Mouse (Mus musculus) natural killer cell, adult 2 months (primary cell): ENCODE measurements around the gene Traf7.

Source experiments
- DNase-seq, 2 experiments: peaks; one replicate each; pipeline ENCODE4 v3.0.0; 2022; ENCODE audit warnings: low spot score in 2 of 2

The Traf7 gene

DNA sequence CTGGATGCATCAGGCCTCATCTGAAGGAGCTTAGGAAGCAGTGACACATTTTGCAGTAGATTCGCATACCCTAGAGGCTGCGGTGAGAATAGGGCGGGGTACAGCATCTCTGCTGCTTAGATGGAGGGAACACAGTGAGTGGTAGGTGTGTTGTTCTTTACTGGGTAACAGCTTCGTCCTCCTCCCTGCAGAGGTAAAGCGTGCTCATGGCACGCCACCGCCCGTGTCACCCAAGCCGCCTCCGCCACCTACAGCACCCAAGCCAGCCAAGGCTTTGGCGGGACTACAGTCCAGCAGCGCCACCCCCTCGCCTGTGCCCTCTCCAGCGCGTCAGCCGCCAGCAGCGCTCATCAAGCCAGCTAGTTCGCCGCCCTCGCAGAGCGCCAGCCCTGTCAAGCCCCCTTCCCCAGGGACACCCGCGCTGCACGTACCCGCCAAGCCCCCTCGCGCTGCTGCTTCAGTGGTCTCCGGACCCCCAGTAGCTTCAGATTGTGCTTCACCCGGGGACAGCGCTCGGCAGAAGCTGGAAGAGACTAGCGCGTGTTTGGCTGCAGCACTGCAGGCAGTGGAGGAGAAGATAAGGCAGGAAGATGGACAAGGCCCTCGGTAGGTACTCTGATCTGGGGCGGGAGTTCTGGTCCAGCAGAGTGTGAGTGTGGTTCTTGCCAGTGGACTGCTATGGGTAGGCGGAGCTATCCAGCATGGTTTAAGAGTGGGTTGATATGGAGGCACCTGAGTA lies 21.2 kb downstream of the Traf7 start:
- no peak for DNase-seq

DNA sequence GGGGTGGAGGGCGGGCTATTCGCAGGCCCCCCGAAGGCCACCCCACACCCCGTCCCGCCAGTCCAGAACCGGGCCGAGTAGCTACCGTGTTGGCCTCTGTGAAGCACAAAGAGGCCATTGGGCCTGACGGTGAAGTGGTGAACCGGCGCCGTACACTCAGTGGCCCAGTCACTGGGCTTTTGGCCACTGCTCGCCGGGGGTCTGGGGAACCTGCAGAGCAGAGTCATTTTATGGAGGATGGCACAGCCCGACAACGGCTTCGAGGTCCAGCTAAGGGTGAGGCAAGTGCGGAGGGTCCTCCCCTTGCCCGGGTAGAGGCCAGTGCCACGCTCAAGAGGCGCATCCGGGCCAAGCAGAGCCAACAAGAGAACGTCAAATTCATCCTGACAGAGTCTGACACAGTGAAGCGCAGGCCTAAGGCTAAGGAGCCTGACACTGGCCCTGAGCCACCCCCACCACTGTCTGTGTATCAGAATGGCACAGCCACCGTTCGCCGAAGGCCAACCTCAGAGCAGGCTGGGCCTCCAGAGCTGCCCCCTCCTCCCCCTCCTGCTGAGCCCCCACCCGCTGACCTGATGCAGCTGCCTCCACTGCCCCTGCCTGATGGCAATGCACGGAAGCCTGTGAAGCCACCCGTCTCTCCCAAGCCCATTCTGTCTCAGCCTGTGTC lies 22.3 kb downstream of the Traf7 start:
- no peak for DNase-seq

- no peak for DNase-seq
Observed at GRCm38 (mm10) chr17:24504085-24504484, 23.7 kb downstream of the Traf7 start.

GRCm38 (mm10) chr17:24502208-24502607 lies 25.5 kb downstream of the Traf7 start:
- DNase-seq, result no peak

- DNase-seq, result no peak
Observed at GRCm38 (mm10) chr17:24496026-24496425, 31.7 kb downstream of the Traf7 start.

GRCm38 (mm10) chr17:24495443-24495842 lies 32.3 kb downstream of the Traf7 start:
- no peak for DNase-seq

- DNase-seq, result peak; percentile 22 to 48
Observed at GRCm38 (mm10) chr17:24494627-24495335, 33.0 kb downstream of the Traf7 start.

- DNase-seq, result no peak
Observed at GRCm38 (mm10) chr17:24490399-24490798, 37.3 kb downstream of the Traf7 start.

- DNase-seq, result no peak
Observed at GRCm38 (mm10) chr17:24489265-24490030, 38.3 kb downstream of the Traf7 start.

- DNase-seq, result no peak
Observed at GRCm38 (mm10) chr17:24488662-24489264, 39.0 kb downstream of the Traf7 start.

DNA sequence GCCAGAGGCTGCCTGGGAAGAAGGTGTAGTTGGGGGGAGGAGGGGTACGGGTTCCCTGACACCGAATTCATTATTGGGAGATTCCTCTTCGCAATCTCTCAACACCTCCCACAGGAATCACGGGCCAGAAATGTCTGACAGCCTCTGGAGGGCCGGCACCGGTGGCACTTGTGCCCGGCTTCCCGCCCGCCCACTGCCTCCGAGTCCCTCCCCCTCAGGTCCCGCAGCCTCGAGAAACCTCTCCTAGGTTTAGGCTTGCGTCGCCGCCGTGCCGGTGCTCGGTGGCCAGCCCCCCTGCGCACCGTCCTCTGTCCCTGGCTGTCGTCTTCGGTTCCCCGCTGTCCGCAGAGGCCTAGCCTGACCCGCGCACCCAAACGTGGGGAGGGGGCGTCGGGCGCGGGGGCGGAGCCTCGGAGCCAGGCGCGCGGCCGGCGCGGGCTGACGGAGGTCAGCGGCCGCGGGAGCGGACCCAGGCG lies 39.5 kb downstream of the Traf7 start, which contains the start of gene Caskin1:
TSS of gene Caskin1 (plus strand) at position 416 of the 476 bp plus-strand sequence.
- no peak for DNase-seq

- no peak for DNase-seq
Observed at GRCm38 (mm10) chr17:24485090-24485860, 42.5 kb downstream of the Traf7 start.

DNA sequence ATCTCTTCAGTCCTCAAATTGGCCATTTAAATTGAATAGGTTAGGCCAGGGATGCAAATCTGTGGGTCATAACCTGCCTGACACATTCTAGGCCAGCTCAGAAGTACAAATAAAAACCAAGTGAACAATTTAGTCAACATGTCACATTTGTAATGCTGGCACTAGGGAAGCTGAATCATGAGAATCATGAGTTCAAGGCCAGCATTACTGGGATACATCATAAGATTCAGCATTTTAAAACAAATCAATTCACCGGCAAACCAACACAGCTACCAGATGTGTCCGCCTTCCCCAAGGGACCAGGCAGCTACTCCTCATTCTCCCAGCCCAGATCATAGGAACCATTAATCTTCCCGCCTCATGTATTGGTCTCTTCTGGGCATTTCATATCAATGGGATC lies 44.2 kb downstream of the Traf7 start:
- no peak for DNase-seq

GRCm38 (mm10) chr17:24481027-24481815 lies 46.5 kb downstream of the Traf7 start:
- no peak for DNase-seq

DNA sequence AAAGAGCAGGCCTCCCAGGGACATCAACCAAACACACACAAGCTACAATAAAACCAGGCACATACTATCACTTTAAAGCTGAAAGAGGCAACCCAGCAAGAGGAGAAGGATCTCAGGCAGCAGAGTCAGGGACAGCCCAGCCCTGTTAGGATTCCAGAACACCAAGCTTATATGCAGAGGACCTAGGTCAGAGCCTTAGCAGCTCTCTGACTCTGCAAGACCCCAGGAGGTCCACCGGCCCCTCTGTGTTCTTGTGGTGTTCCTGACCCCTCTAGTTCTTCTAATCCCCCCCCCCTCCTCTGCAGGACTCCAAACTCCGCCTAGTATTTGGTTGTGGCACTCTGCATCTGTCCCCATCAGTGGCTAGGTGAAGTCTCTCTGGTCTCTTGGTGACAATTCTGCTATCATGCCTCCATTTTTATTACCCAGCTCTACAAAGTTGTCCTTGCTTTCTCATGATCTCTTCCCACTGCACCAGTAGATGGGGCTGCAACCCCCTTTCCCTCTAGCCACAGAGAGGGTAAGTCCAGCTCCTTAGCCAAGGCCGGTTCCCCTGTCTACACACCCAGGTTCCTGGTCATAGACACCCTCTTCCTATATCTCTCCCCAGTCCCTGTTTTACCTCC lies 47.4 kb downstream of the Traf7 start:
- DNase-seq, result no peak

GRCm38 (mm10) chr17:24479431-24479830 lies 48.3 kb downstream of the Traf7 start:
- no peak for DNase-seq

- DNase-seq, result peak; percentile 96 to 97
Observed at GRCm38 (mm10) chr17:24478663-24479380, 48.9 kb downstream of the Traf7 start, which contains the start of gene Mlst8. Gene Mlst8, minus strand, starts transcription at chr17:24479078.

DNA sequence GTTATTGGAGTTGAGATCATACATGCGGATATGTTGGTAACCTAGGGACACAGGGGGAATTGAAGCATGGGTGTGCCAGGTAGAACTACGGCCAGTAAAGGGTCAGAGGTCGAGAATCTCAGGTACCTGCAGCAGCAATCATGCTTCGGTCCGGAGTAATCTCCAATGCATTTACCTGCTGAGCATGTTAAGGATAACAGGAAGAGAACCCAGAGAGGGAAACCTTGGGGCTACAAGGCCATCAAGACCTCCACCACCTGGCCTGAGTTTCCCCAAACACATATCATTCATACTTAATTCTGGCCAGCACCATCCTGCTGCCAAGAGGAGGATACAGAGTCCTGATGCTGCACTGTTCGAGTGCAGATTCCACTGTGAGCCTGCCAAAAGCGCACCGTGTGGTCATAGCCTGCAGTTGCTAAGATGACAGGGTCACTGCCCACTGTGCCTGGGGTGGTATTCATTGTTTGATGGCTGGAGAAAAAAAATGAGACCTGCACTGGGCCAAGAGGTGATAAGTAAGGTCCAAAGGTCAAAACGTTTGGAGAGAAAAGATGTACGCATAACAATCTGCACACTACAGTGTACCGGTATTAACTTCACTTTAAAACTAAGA lies 49.6 kb downstream of the Traf7 start:
- DNase-seq, result no peak
